Mouse (Mus musculus) liver, embryonic 16.5 days (tissue): Measurements from ENCODE around the gene Mad2l1bp. TPM values are rescaled to one million over a fixed set of nuclear protein-coding genes. Genes with fewer than 3 reads are reported as not detected.

Experiments used
- ATAC-seq: fragments of 200-750 bp; cut with Nextera tagmentation; 2 replicates; pipeline ENCODE4 v1.8.0; 2017; ENCODE audit warnings: low read depth, mild to moderate bottlenecking, moderate number of reproducible peaks, moderate library complexity
- H3K27ac ChIP-seq: fragments of 300-500 bp; sonication (generic); 2 replicates; pipeline ENCODE4 v1.5.1; 2014; ENCODE audit warnings: mild to moderate bottlenecking, low read length
- H3K27me3 ChIP-seq: fragments of 300-500 bp; sonication (generic); 2 replicates; pipeline ENCODE4 v1.6.1; 2014; ENCODE audit warnings: low read depth, low read length, mixed read lengths; ENCODE audit not compliant: control insufficient read depth, insufficient read depth
- H3K36me3 ChIP-seq: fragments of 300-500 bp; sonication (generic); 2 replicates; pipeline ENCODE4 v1.6.1; 2014; ENCODE audit warnings: mild to moderate bottlenecking; ENCODE audit not compliant: control insufficient read depth, insufficient read depth
- H3K4me1 ChIP-seq: fragments of 300-500 bp; sonication (generic); 2 replicates; pipeline ENCODE4 v1.6.1; 2014; ENCODE audit warnings: low read depth, low read length, mixed read lengths; ENCODE audit not compliant: control insufficient read depth
- H3K4me2 ChIP-seq: fragments of 300-500 bp; sonication (generic); 2 replicates; pipeline ENCODE4 v1.6.1; 2014; ENCODE audit warnings: low read depth, low read length, mixed read lengths
- H3K4me3 ChIP-seq: fragments of 300-500 bp; sonication (generic); 2 replicates; pipeline ENCODE4 v1.5.1; 2014; ENCODE audit warnings: low read depth, mild to moderate bottlenecking, low read length
- H3K9ac ChIP-seq: fragments of 300-500 bp; sonication (generic); 2 replicates; pipeline ENCODE4 v1.6.1; 2014; ENCODE audit warnings: low read depth, low read length
- H3K9me3 ChIP-seq: fragments of 300-500 bp; sonication (generic); replicated peaks from 2 replicates; pipeline ENCODE4 v1.6.1; 2016; ENCODE audit warnings: low read length; ENCODE audit not compliant: control insufficient read depth
- WGBS: fragments of 180-500 bp; shearing (Covaris S2); extraction: QIAGEN DNeasy Blood & Tissue Kit; methylation state at CpG from one replicate; pipeline ENCODE4 v1.1.7; 2014; ENCODE audit not compliant: insufficient replicate concordance; 5-methylcytosine and 5-hydroxymethylcytosine counted together
- polyA plus RNA-seq: library from polyadenylated mRNA; unstranded; fragments of >200 nt; fragmentation: Nextera tagmentation; extraction: Ambion mirVana; gene quantifications from 2 replicates; pipeline ENCODE4 v1.2.1, GENCODE M21; 2015

The Mad2l1bp gene
- polyA plus RNA-seq, 1 experiment from 2014 or later: 43.3 TPM

GRCm38 (mm10) chr17:46110402-46111289 is 42.7 kb downstream of the Mad2l1bp start, which contains the start of gene Mrps18a:
Gene Mrps18a (plus strand): TSS chr17:46110986.
- peak; percentile 86 for ATAC-seq
- Histone ChIP-seq H3K9me3 (no peaks in the 10 kb centered on the region), H3K27ac (peak within 1 kb of the TSS; percentile 42; the same call in 1 of the 2 replicates), H3K27me3 (peaks cover 2% of the 10 kb centered on the region; the same call in 1 of the 2 replicates), H3K9ac (peak within 1 kb of the TSS; percentile 83), H3K36me3 (no peaks in the 10 kb centered on the region), H3K4me1 (peaks cover 8% of the 10 kb centered on the region), H3K4me2 (peak within 1 kb of the TSS; percentile 90), H3K4me3 (peak within 1 kb of the TSS; percentile 88)
- 4% methylated on average over 38 of the region's 38 CpGs for WGBS

GRCm38 (mm10) chr17:46108286-46108685 is 45.1 kb downstream of the Mad2l1bp start:
- Histone ChIP-seq H3K27ac (no peak overlapping the region), H3K9ac (no peak overlapping the region), H3K36me3 (no peaks in the 10 kb centered on the region), H3K4me3 (no peak overlapping the region), H3K4me2 (no peak overlapping the region), H3K27me3 (peaks cover 2% of the 10 kb centered on the region; the same call in 1 of the 2 replicates), H3K4me1 (peaks cover 8% of the 10 kb centered on the region), H3K9me3 (no peaks in the 10 kb centered on the region)
- no peak for ATAC-seq
- WGBS: 57% methylated on average over 4 of the region's 4 CpGs

- no peak for ATAC-seq
- no peaks in the 10 kb centered on the region for H3K36me3 ChIP-seq
- H3K4me1 ChIP-seq: no peaks in the 10 kb centered on the region
- H3K27me3 ChIP-seq: peaks cover 2% of the 10 kb centered on the region; the same call in 1 of the 2 replicates
- H3K4me3 ChIP-seq: no peak overlapping the region
- no peak overlapping the region for H3K4me2 ChIP-seq
- no peaks in the 10 kb centered on the region for H3K9me3 ChIP-seq
- H3K9ac ChIP-seq: no peak overlapping the region
- H3K27ac ChIP-seq: no peak overlapping the region
- 31% methylated on average over 12 of the region's 12 CpGs for WGBS
Observed at GRCm38 (mm10) chr17:46104487-46104886, 48.9 kb downstream of the Mad2l1bp start.

GRCm38 (mm10) chr17:46102608-46103159 is 50.7 kb downstream of the Mad2l1bp start:
- Histone ChIP-seq H3K4me2 (no peak overlapping the region), H3K9me3 (no peaks in the 10 kb centered on the region), H3K4me1 (no peaks in the 10 kb centered on the region), H3K36me3 (no peaks in the 10 kb centered on the region), H3K27ac (no peak overlapping the region), H3K9ac (no peak overlapping the region), H3K4me3 (no peak overlapping the region), H3K27me3 (no peaks in the 10 kb centered on the region; the same call in 1 of the 2 replicates)
- no peak for ATAC-seq
- WGBS: 73% methylated on average over 8 of the region's 8 CpGs

- no peak overlapping the region for H3K4me3 ChIP-seq
- no peak overlapping the region for H3K27ac ChIP-seq
- no peaks in the 10 kb centered on the region for H3K4me1 ChIP-seq
- H3K4me2 ChIP-seq: no peak overlapping the region
- WGBS: 73% methylated on average over 9 of the region's 9 CpGs
- no peak overlapping the region for H3K9ac ChIP-seq
- no peaks in the 10 kb centered on the region for H3K9me3 ChIP-seq
- no peak for ATAC-seq
- H3K27me3 ChIP-seq: no peaks in the 10 kb centered on the region; the same call in 1 of the 2 replicates
- H3K36me3 ChIP-seq: no peaks in the 10 kb centered on the region
Observed at GRCm38 (mm10) chr17:46101906-46102305, 51.4 kb downstream of the Mad2l1bp start.

- no peaks in the 10 kb centered on the region for H3K9me3 ChIP-seq
- H3K36me3 ChIP-seq: no peaks in the 10 kb centered on the region
- H3K27ac ChIP-seq: no peak overlapping the region
- peak; percentile 30; the same call in 1 of the 2 replicates for ATAC-seq
- 53% methylated on average over 8 of the region's 8 CpGs for WGBS
- H3K4me2 ChIP-seq: no peak overlapping the region
- no peak overlapping the region for H3K4me3 ChIP-seq
- no peaks in the 10 kb centered on the region for H3K27me3 ChIP-seq
- H3K9ac ChIP-seq: no peak overlapping the region
- no peaks in the 10 kb centered on the region for H3K4me1 ChIP-seq
Observed at GRCm38 (mm10) chr17:46098525-46098924, 54.8 kb downstream of the Mad2l1bp start.

Other genes starting within 250 kb of the Mad2l1bp start
- 1.1 and 1.2 TPM in 2 replicates for gene Vegfa, start 121.2 kb downstream of the Mad2l1bp start, polyA plus RNA-seq
- 59.7 and 62.6 TPM in 2 replicates for gene Mrps18a, start 42.6 kb downstream of the Mad2l1bp start, polyA plus RNA-seq
- gene Rsph9, start 9.3 kb downstream of the Mad2l1bp start, polyA plus RNA-seq: 1.1 TPM in 2 replicates
- gene Gtpbp2, start 7.5 kb upstream of the Mad2l1bp start, polyA plus RNA-seq: 38.6 and 41.4 TPM in 2 replicates
- gene Polh, start 49.1 kb upstream of the Mad2l1bp start, polyA plus RNA-seq: 14.4 and 15.2 TPM in 2 replicates
- gene Xpo5, start 49.2 kb upstream of the Mad2l1bp start, polyA plus RNA-seq: 13.5 and 13.7 TPM in 2 replicates
- 26.2 and 28.7 TPM in 2 replicates for gene Polr1c, start 94.5 kb upstream of the Mad2l1bp start, polyA plus RNA-seq
- 50.5 and 52.5 TPM in 2 replicates for gene Yipf3, start 94.5 kb upstream of the Mad2l1bp start, polyA plus RNA-seq
- 0.08 TPM in 1 of 2 replicates, not detected in the other for gene Lrrc73, start 100.0 kb upstream of the Mad2l1bp start, polyA plus RNA-seq
- 8.9 and 10.9 TPM in 2 replicates for gene Tjap1, start 129.5 kb upstream of the Mad2l1bp start, polyA plus RNA-seq
- gene Dlk2, start 143.9 kb upstream of the Mad2l1bp start, polyA plus RNA-seq: 0.06 and 0.07 TPM in 2 replicates
- gene Abcc10, start 174.8 kb upstream of the Mad2l1bp start, polyA plus RNA-seq: 1.7 and 2.0 TPM in 2 replicates
- gene Zfp318, start 230.2 kb upstream of the Mad2l1bp start, polyA plus RNA-seq: 0.78 and 1.3 TPM in 2 replicates